Mouse (Mus musculus): ENCODE results near the gene Mylk.

- TF ChIP-seq NELFE (IDR thresholded peaks at IDR 0.05; ENCODE audit: low read depth, low read length) (no peak), BHLHE40 (IDR thresholded peaks at IDR 0.05; ENCODE audit: low read depth, low read length) (no peak)
These were observed 222.2 kb downstream of the Mylk start for GRCm38 (mm10) chr16:34967120-34967800.

Measured in CH12.LX (cell line).